Mouse (Mus musculus): ENCODE measurements at regions not wholly inside any gene's neighbourhood (a gene's known extent, or its start where the extent isn't known, plus 50 kb on each side); places are given as distances from the start of the nearest gene placed in this dataset.
A peak's percentile ranks its signal among the peaks of the same experiment; 100 is the strongest.

GRCm38 (mm10) chr16:90654853-90655252, 72.4 kb downstream of the Mis18a start:
- WGBS (ENCODE audit: insufficient replicate concordance): 69% methylated on average over 5 of the region's 5 CpGs
- Histone ChIP-seq H3K9ac (replicated peaks) (no peak overlapping the region), H3K4me2 (ENCODE audit: low read depth) (no peak overlapping the region), H3K36me3 (replicated peaks; ENCODE audit: control insufficient read depth, insufficient read depth, low read depth) (no peaks in the 10 kb centered on the region), H3K27ac (no peak overlapping the region), H3K9me3 (ENCODE audit: control insufficient read depth, low read length) (no peaks in the 10 kb centered on the region), H3K4me1 (replicated peaks; ENCODE audit: control insufficient read depth in 2 of 2, insufficient read depth in 2 of 2, low read length in 1 of 2) (no peaks in the 10 kb centered on the region), H3K27me3 (ENCODE audit: control insufficient read depth, insufficient read depth, low read length) (no peaks in the 10 kb centered on the region), H3K4me3 (ENCODE audit: insufficient read depth in 1 of 2, low read depth in 2 of 2, low read length in 2 of 2) (no peak overlapping the region)
- no peak for DNase-seq (ENCODE audit: low read depth in 3 of 3, low spot score in 3 of 3)
- TF ChIP-seq CTCF (IDR thresholded peaks at IDR 0.05; ENCODE audit: low read depth) (no peak), EP300 (IDR thresholded peaks at IDR 0.05; ENCODE audit: low read depth) (no peak)
- no peak for ATAC-seq (ENCODE audit: insufficient read depth)

DNA sequence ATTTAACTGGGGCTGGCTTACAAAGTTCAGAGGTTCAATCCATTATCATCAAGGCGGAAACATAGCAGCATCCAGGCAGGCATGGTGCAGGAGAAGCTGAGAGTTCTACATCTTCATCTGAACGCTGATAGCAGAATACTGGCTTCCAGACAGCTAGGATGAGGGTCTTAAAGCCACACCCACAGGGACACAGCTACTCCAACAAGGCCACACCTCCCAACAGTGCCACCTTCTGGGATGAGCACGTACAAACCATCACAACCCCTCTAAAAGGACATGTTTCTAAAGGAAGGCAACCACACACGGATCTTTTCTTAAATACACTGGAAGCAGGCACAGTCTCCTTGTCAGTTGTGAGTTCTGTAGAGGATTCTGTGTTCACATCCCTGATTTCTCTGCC, 74.4 kb downstream of the Mis18a start:
- 40% methylated on average over 4 of the region's 4 CpGs for WGBS (ENCODE audit: insufficient replicate concordance)
- Histone ChIP-seq H3K9ac (replicated peaks) (no peak overlapping the region), H3K4me2 (ENCODE audit: low read depth) (no peak overlapping the region), H3K4me3 (ENCODE audit: insufficient read depth in 1 of 2, low read depth in 2 of 2, low read length in 2 of 2) (no peak overlapping the region), H3K4me1 (replicated peaks; ENCODE audit: control insufficient read depth in 2 of 2, insufficient read depth in 2 of 2, low read length in 1 of 2) (no peaks in the 10 kb centered on the region), H3K36me3 (replicated peaks; ENCODE audit: control insufficient read depth, insufficient read depth, low read depth) (no peaks in the 10 kb centered on the region), H3K27me3 (ENCODE audit: control insufficient read depth, insufficient read depth, low read length) (no peaks in the 10 kb centered on the region), H3K9me3 (ENCODE audit: control insufficient read depth, low read length) (no peaks in the 10 kb centered on the region), H3K27ac (no peak overlapping the region)
- DNase-seq (ENCODE audit: low read depth in 3 of 3, low spot score in 3 of 3) (no peak), ATAC-seq (ENCODE audit: insufficient read depth) (no peak)
- TF ChIP-seq EP300 (IDR thresholded peaks at IDR 0.05; ENCODE audit: low read depth) (no peak), CTCF (IDR thresholded peaks at IDR 0.05; ENCODE audit: low read depth) (no peak)

GRCm38 (mm10) chr16:90648161-90648560, 79.0 kb downstream of the Mis18a start:
- H3K27ac ChIP-seq: no peak overlapping the region
- H3K4me3 ChIP-seq (ENCODE audit: insufficient read depth in 1 of 2, low read depth in 2 of 2, low read length in 2 of 2): no peak overlapping the region
- no peaks in the 10 kb centered on the region for H3K36me3 ChIP-seq (replicated peaks; ENCODE audit: control insufficient read depth, insufficient read depth, low read depth)
- H3K4me1 ChIP-seq (replicated peaks; ENCODE audit: control insufficient read depth in 2 of 2, insufficient read depth in 2 of 2, low read length in 1 of 2): no peaks in the 10 kb centered on the region
- WGBS (ENCODE audit: insufficient replicate concordance): 56% methylated on average over 4 of the region's 4 CpGs
- DNase-seq (ENCODE audit: low read depth in 3 of 3, low spot score in 3 of 3): no peak
- H3K4me2 ChIP-seq (ENCODE audit: low read depth): no peak overlapping the region
- no peaks in the 10 kb centered on the region for H3K27me3 ChIP-seq (ENCODE audit: control insufficient read depth, insufficient read depth, low read length)
- no peak overlapping the region for H3K9ac ChIP-seq (replicated peaks)
- no peaks in the 10 kb centered on the region for H3K9me3 ChIP-seq (ENCODE audit: control insufficient read depth, low read length)
- TF ChIP-seq CTCF (IDR thresholded peaks at IDR 0.05; ENCODE audit: low read depth) (no peak), EP300 (IDR thresholded peaks at IDR 0.05; ENCODE audit: low read depth) (no peak)
- ATAC-seq (ENCODE audit: insufficient read depth): no peak

- Histone ChIP-seq H3K27me3 (ENCODE audit: control insufficient read depth, insufficient read depth, low read length) (no peaks in the 10 kb centered on the region), H3K4me2 (ENCODE audit: low read depth) (no peak overlapping the region), H3K36me3 (replicated peaks; ENCODE audit: control insufficient read depth, insufficient read depth, low read depth) (no peaks in the 10 kb centered on the region), H3K9me3 (ENCODE audit: control insufficient read depth, low read length) (no peaks in the 10 kb centered on the region), H3K27ac (no peak overlapping the region), H3K9ac (replicated peaks) (no peak overlapping the region), H3K4me1 (replicated peaks; ENCODE audit: control insufficient read depth in 2 of 2, insufficient read depth in 2 of 2, low read length in 1 of 2) (no peaks in the 10 kb centered on the region), H3K4me3 (ENCODE audit: insufficient read depth in 1 of 2, low read depth in 2 of 2, low read length in 2 of 2) (no peak overlapping the region)
- DNase-seq (ENCODE audit: low read depth in 3 of 3, low spot score in 3 of 3): no peak
- no peak for ATAC-seq (ENCODE audit: insufficient read depth)
- TF ChIP-seq CTCF (IDR thresholded peaks at IDR 0.05; ENCODE audit: low read depth): no peak
- TF ChIP-seq EP300 (IDR thresholded peaks at IDR 0.05; ENCODE audit: low read depth): no peak
- 70% methylated on average over 6 of the region's 6 CpGs for WGBS (ENCODE audit: insufficient replicate concordance)
These were observed 84.5 kb downstream of the Mis18a start for GRCm38 (mm10) chr16:90642671-90643070.

GRCm38 (mm10) chr16:90635216-90635615, 92.0 kb downstream of the Mis18a start:
- TF ChIP-seq CTCF (IDR thresholded peaks at IDR 0.05; ENCODE audit: low read depth) (peak; percentile 42), EP300 (IDR thresholded peaks at IDR 0.05; ENCODE audit: low read depth) (no peak)
- H3K4me2 ChIP-seq (ENCODE audit: low read depth): no peak overlapping the region
- DNase-seq (ENCODE audit: low read depth in 3 of 3, low spot score in 3 of 3) (no peak), ATAC-seq (ENCODE audit: insufficient read depth) (no peak)
- WGBS (ENCODE audit: insufficient replicate concordance): 29% methylated on average over 12 of the region's 12 CpGs
- no peaks in the 10 kb centered on the region for H3K9me3 ChIP-seq (ENCODE audit: control insufficient read depth, low read length)
- H3K27ac ChIP-seq: no peak overlapping the region
- no peak overlapping the region for H3K4me3 ChIP-seq (ENCODE audit: insufficient read depth in 1 of 2, low read depth in 2 of 2, low read length in 2 of 2)
- H3K4me1 ChIP-seq (replicated peaks; ENCODE audit: control insufficient read depth in 2 of 2, insufficient read depth in 2 of 2, low read length in 1 of 2): no peaks in the 10 kb centered on the region
- no peak overlapping the region for H3K9ac ChIP-seq (replicated peaks)
- no peaks in the 10 kb centered on the region for H3K27me3 ChIP-seq (ENCODE audit: control insufficient read depth, insufficient read depth, low read length)
- no peaks in the 10 kb centered on the region for H3K36me3 ChIP-seq (replicated peaks; ENCODE audit: control insufficient read depth, insufficient read depth, low read depth)
